Mouse (Mus musculus): ENCODE data around the gene Prx.

Prx gene

DNA sequence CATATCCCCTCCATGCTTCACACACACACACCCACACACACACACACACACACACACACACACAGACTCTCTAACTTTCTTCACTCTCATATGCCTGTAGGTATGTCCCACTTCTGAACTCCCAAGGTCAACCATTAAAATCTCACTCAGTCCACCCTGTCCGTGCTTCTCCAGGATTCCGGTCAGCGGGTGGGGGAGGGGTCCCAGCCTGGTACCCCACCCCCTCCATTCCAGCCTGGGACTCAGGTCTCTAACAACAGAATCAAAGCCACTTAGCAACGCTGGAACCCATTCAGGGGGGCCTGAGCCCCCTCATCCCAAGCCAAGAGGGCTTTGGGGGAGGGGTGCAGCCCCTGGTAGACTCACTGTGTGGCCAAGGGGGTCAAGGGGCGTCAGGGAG, 23.8 kb downstream of the Prx start, which contains the start of gene Hipk4:
Gene Hipk4 (plus strand): TSS at position 301 of the 400 bp plus-strand sequence.
- no peak for DNase-seq (ENCODE audit: low spot score)

DNA sequence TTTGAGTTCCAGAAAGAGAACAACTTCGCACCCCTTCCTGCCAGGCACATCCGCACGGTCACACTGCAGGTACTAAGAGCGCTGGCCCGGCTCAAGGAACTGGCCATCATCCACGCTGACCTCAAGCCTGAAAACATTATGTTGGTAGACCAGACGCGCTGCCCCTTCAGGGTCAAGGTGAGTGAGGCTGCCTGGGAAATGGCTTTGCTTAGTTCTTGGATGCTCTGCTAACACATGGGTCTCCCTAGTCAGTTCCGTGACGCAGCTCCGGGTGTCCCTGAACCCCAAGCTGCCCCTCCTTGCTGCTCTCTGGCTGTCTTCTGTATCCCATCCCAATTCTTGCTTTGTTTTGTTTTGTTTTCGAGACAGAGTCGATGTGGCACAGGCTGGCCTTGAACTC, 24.7 kb downstream of the Prx start:
- DNase-seq (ENCODE audit: low spot score) = no peak

DNA sequence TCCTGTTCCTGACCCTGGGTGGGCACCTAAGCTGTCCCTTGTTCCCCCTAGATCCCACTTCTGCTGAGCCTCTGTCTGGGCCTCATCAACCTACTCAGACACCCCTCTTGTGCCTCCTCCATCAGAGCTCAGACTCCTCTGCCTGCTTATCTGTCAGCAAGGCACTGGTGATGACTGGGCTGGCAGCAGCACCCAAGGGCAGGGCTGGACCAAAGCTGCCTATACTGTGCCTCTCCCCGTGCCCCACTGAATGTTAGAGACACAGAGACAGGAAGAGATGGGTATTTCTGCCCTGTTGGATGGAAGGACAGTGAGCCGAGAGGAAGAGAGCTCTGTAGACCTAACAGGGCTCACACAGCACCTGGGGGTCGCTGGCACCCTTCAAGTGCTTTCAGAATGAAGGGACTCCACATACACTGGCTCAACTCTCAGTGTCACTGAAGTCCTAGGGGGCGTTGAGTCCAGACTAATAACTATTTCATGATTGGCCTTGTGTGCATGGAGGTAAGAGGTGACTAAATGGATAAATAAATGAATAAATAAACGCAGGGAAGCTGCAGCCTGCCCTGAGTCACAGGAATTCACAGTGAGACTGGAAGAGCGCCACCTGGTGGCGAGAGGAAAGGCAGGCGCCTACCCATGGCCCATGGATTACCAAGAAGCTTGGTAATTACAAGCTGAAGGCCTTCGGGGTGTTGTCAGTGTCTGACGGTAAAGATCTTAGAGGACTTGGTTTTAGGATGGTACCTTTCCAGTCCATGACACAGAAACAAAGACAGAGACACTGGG, 27.1 kb downstream of the Prx start:
- peak; percentile 83 for DNase-seq (ENCODE audit: low spot score)

DNA sequence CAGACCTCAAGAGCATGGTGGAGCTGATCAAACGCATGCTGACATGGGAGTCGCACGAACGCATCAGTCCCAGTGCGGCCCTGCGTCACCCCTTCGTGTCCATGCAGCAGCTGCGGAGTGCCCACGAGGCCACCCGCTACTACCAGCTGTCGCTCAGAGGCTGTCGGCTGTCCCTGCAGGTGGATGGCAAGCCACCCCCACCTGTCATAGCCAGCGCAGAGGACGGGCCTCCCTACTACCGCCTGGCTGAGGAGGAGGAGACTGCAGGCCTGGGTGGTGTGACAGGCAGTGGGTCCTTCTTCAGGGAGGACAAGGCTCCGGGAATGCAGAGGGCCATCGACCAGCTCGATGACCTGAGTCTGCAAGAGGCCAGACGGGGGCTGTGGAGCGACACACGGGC, 29.9 kb downstream of the Prx start:
- no peak for DNase-seq (ENCODE audit: low spot score)

DNA sequence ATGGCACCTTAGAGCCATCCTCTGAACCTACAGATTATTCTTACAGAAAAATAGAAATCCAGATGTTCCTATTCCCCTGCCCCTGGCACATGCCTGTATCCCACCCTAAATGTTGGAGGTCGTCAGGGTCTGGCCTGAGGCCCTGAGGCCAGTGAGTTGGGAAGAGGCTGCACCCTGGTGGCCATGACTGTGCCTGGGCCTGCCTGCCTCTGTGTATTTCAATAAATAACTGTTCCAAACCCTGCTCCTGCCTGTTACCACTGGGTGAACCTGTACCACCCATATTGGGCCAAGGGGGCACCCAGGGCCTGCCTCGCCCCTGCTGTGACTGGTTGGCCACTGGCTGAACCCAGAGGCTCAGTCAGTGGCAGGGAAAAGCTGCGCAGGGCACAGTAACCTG, 31.8 kb downstream of the Prx start:
- no peak for DNase-seq (ENCODE audit: low spot score)

DNA sequence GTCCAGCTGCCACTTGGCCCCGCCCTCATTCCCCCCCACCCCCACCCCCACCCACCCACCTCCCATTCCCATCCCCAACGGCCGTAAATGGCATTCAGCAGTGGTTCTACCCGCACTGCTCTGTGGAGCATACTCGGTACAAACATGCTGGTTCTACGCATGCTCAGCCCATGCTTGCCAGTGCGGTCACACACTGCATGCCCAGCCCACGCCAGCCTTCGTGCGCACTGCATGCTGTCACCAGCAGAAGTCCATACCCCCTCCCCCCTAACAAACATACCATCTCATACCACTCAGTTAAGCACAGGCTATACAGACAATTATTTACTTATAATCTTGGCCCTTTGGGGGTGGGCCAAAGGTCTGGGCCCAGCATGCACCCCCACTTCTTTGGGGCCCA, 32.6 kb downstream of the Prx start:
- no peak for DNase-seq (ENCODE audit: low spot score)

DNA sequence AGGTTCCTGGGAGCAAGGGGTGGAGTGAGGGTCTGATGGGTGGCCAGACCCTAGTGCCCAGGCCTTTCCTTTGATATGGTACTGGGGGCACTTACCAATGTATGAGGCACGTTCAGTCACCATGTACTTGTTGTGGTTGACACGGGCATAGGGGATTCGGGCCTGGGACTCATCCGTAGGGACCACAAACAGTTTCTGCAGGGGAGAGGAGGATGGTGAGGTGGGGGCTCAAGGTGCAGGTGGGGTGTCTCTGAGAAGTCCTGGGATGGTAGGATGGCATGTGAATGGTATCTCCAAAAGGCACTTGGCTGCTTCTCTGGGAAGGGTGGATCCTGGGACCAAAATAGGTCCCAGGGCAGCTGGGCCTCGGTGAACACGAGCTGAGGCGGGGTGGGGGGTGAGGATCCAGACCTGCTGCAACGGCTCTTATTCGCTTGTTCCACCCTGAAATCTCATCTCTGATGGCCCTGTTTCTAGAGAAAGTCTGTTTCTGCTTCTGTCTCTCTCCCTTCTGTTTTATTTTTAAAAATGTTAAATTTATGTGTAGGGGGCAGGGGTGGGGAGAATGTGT, 33.4 kb downstream of the Prx start:
- no peak for DNase-seq (ENCODE audit: low spot score)

DNA sequence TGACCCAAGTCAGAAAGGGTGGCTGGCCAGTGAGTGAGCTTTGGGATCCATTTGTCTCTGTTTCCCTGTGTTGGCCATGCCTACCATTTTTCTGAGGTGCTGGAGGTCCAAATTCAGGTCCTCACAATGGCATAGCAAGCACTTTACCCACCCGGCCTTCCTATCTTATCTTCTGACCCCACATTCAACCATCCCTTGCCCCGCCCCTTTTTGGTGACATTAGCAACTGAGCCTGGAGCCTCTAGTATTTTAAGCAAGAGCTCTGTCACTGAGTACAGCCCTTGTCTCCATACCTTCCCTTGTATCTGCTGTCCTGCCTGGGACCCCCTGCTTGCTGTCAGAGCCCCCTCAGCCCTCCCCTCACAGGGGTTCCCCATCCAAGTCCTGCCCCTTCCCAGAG, 36.3 kb downstream of the Prx start:
- no peak for DNase-seq (ENCODE audit: low spot score)

DNA sequence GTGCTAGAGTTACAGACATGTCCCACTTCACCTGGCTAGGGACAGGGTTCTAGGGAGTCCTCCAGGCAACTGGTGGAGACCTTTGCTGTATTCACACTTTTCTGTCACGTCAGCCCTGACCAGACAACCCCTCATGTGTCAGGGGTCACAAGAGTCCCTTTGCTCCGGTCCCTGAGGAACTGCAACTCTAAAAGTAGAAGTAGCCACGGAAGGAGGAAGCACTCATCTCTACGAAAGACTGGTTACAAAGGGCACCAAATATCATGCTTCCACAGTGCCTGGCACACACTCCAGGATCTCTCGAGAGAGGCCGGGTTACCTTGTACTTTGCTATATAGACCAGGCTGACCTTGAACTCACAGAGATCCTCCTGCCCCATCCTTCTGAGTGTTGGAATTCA, 37.5 kb downstream of the Prx start:
- DNase-seq (ENCODE audit: low spot score) = no peak

DNA sequence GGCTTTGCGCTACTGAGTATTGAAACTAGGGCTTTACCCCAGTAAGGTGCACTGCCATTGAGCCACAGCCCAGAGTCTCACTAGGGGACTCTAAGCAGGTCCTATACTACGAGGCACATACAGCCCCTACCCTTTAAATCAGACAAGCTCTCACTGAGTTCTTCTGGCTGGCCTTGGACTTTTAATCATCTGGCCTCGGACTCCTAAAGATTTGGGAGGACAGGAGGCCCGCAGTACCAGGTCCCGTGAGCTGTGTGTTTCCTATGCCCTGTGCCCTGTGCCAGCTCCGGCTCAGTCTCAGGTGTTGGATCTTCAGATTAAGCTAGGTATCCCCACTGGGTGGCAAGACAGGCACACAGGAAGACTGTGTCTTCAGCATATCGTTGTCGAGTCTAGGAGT, 38.9 kb downstream of the Prx start:
- no peak for DNase-seq (ENCODE audit: low spot score)

DNA sequence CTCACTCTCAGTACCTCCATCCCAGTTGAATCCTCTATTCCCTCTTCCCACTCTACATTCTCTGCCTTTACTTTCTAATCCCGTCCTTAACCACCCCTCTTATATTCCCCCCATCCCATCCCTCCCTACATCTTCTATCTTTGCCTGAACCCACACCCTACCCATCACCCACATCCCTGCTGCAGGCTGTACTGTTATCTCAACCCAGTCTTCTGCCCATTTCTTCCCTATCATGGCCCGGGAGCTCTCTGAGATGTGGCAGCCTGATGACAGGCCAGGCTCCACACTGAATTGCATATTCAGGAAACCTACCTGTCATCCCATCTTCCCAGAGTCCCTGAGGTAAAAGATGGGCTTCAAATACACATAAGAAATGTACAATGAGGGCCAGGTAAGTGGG, 39.7 kb downstream of the Prx start:
- DNase-seq (ENCODE audit: low spot score) = no peak

DNA sequence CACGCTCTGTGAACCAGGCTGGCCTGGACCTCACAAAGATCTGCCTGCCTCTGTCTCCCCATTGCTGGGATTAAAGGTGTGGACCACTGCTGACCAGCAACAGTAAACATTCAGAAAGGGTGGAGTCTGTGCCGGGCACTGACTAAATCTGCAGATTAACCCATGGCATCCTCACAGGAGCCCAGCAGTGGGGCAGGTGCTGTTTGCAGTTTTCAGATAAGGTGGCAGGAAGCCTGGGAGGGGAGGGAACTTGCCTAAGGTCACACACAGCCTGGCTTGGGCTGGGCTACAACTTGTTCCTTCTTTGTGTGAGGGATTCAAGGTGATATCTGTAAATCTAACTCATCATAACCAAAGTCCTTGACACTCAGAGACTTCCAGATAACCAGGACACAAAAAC, 41.4 kb downstream of the Prx start:
- no peak for DNase-seq (ENCODE audit: low spot score)

DNA sequence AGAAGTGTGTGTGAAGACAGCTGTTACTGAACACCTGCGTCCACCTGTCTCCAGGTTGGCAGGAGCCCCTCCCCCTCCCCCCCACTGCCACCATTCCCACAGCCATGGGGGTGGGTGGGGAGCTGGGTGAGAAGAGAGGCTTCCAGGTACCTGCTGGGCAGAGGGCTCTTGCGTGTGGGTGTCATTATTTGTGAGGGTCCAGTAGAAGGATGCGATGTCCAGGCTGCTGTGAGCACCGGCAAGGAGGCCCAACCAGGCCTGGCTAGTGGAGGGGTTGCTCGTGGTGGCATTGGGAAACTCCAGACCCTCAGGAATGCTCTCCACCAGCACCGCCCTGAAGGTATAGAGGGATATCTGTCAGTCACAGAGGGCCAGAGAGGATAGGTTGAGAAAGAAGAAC, 41.8 kb downstream of the Prx start:
- no peak for DNase-seq (ENCODE audit: low spot score)

DNA sequence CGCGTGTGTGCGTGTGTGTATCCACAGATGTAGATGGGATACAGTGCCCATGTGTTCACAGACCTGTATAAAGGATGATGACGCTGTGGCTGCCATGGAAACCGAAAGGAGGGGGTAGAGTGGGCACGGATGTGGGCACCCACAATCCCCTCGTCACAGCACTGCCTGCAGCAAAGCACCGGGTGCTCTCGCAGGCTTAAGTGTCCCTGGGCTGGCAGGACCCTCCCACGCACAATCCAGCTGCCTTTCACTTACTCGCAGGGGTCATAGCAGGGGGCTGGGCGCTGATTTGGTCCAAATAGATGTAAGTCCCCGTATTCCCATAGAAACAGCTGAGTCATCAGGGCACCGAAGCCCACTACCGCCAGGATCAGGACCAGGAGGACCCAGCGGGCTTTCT, 42.3 kb downstream of the Prx start:
- no peak for DNase-seq (ENCODE audit: low spot score)

DNA sequence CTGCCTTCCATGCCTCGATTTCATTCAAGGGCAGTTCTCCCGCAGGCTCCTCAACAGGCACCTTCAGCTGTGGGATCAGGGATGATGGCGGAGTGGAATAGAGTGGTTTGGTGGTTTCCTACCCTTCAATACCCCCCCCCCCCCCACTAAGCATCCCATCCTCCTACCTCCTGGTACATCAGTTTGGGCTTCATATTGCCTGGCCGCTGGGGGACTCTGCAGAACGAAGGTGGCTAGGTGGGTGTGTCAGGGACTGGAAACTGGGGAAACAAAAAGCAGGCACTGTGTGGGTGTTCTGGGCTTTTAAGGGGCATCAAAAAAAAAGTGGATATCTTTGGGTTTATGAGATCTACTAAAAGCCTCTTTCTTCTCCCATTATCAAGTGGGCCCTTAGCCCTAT, 42.8 kb downstream of the Prx start:
- no peak for DNase-seq (ENCODE audit: low spot score)

DNA sequence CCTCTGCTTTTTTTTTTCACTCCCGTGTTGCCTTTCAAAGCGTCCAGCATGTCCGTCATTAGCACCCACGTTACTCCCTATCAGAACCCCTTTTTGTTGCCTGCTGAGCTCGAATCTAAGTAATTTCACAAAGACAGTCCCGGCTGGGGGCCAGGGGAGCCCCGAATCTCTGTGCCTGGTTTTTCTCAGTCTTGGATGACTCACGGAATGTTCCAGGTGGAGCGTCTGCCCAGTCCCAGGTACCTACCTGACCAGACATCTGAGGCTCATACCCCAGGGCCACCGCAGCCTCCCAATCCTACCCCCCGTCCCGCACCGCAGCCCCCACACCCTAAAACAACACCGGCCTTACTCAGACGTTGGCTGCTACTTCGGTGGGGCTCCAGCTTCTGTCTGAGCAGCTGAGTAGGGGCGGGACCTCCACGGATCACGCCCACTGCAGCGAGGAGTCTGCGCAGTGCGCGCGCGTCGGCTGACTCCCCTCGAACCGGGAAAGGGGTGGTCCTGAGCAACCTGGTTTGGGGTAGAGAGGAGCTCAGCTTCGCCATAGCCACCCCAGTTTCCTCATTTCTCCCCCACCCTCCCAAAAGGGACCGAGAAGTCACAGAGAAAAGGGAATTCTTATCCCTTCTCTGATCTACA, 43.4 kb downstream of the Prx start:
- DNase-seq (ENCODE audit: low spot score) = peak; percentile 73

DNA sequence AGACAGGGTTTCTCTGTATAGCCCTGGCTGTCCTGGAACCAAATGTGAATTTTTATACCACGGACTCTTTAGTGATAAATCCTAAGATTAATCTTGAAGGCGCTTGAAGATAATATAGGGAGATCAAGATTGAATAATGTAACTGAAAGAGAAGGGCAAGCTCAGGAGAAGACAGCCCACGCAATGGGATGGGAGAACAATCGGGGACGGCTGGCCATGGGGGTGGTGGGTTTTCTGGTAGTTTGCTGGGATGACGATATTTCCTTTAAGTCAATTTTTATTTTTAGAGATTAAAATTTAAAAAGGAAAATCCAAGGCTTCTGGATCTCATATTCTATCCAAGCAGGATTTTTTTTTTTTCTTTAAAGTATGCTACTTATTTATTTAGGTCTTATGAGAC, 43.9 kb downstream of the Prx start:
- no peak for DNase-seq (ENCODE audit: low spot score)

DNA sequence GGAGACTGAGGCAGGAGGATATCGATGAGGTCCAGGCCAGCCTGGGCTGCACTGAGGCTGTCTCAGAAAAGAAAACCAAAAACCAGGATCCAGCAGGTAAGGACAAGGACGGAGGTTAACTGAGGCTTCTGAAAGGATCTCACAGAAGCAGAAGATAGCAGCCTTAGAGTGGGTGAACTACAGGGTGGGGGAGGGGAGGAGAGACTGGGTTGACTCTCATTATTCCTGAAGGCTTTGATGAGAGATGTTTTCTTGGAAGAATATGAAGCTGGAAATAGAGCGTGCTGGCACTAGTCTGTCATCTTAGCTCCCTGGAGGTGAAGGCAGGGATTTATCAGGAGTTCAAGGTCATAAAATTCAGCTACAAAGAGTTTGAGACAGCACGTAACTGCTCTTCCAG, 44.7 kb downstream of the Prx start:
- DNase-seq (ENCODE audit: low spot score) = no peak

DNA sequence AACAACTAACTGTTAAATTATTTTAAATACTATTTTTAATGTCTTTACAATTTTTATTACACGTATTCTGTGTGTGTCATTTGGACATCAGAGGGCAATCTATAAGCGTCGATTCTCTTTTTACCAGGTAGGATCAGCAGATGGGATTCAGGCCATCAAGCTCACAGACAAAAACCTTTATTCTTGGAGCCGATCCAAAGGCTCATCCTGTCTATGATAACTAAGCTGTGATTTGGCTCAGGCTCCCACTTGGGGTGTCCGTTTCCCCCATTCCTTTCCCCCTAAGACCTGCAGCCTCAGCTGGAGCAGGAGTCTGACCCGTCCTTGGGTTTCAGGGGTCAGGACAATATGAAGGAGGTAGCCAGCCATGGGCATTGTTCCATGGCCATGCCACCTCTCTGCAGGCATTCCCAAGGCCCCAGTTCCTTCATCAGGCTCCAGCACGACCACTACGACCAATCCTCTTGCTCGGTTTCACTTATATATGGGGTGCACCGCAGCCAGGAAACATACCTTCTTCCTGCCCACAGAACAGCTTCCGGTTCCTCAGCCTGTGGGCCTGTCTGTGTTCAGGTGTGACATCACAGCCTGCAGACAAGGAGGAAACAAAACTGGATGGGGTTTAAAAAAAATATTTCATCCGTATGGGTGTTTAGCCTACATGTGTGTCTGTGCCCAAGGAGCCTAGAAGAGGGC, 45.7 kb downstream of the Prx start:
- DNase-seq (ENCODE audit: low spot score) = no peak

DNA sequence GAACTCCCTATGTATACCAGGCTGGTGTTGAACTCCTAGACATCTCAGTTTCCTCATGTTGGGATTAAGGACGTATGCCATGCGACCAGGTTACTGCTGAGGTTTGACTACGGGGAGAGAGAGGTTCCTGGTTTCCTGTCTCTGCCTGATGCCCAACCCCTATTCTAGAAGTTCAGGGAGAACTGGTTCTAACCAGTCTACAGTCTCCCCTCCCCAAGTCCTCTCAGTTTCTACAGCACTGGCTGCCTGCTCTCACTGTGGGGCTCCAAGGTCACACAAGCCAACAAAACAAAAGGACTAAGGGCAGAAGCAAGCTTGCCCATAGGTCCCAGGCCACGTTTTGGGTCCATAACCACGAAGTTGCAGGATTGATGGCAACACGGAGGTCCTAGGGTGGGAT, 50.5 kb downstream of the Prx start:
- DNase-seq (ENCODE audit: low spot score) = no peak

DNA sequence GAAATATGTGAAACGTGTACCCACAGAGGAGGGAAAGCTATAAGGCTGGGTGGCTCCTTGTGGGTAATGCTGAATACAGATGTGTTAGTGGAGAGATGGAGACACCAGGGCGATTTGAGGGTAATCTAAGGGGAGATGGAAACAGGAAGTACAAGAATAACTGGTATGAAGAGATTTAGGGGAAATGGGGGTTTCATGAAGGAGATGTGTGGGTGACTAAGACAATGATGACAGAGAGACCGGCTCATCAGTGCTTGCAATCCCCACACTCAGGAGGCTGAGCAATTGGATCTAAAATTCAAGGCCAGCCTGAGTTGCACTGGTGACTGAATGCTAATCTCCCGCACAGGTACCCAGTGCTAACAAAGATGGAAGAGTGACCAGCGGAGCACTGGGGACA, 52.9 kb downstream of the Prx start:
- no peak for DNase-seq (ENCODE audit: low spot score)

DNA sequence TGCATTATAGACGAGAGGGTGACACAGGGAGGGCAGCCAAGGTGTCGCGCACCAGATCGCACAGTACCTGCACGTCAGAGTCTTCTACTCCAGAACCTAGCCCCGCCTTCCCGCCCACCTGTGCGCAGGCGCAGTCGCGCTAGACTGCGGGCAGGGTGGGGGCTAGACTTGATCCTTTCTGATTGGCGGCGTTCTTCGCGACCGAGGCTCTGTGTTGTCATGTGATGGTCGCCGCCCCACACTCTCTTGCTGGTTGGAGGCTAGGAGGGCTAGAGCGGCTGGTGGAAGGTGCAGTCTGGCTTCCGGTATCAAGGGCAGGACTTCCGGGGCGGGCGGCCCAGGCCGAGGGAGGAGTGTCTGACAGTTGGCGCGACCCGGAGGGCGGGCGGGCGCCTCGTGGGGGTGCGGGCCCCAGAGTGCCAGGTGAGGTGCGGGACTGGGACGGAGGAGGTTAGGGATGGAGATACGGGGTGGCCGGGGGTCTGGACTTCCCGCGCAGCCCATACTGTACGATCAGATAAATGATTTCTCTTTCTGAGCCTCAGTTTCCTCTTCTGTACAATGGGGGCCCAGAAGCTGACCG, 53.9 kb downstream of the Prx start, which contains the start of the genes Pld3 and 2310022A10Rik:
Gene Pld3 (minus strand): TSS at position 288 of the 583 bp plus-strand sequence.
Gene 2310022A10Rik (plus strand): TSS at position 303 of the 583 bp plus-strand sequence.
- peak; percentile 92 for DNase-seq (ENCODE audit: low spot score)
